Mouse (Mus musculus): ENCODE results near the gene Rbm20. TPM values are rescaled to one million over a fixed set of nuclear protein-coding genes. Genes with fewer than 3 reads are reported as not detected.

Gene Rbm20
- polyA plus RNA-seq, 1 experiment from 2014 or later, result 0.59 TPM

DNA sequence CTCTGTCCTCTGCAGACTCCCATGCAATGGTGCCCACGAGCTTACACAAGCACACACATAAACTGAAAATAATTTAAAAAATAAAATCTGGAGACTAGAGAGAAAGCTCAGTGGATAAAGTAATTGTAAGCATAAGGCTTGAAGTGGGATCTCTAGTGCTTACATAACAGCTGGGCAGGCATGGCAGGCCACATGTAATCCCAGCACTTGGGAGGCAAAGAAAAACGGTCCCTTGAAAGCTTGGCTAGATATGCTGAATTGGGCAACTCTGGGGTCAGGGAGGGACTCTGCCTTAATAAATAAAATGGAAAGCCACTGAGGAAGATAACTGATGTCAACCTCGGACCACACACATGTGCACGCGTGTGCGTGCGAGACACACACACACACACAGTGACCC lies 104.7 kb downstream of the Rbm20 start:
- no peaks in the 10 kb centered on the region for H3K9me3 ChIP-seq (ENCODE audit: low read depth, low read length)
- no peaks in the 10 kb centered on the region for H3K27me3 ChIP-seq (ENCODE audit: insufficient read depth, low read length)
- H3K4me1 ChIP-seq (ENCODE audit: insufficient read depth), result 0 out of 2 replicates have a peak, but pooled peaks cover 3% of the 10 kb centered on the region
- ATAC-seq (ENCODE audit: insufficient read depth) (peak; percentile 56), DNase-seq (peak; percentile 50)
- no peak overlapping the region for H3K4me3 ChIP-seq (ENCODE audit: low read depth, low read length)
- 71% methylated on average over 7 of the region's 7 CpGs for WGBS
- no peaks in the 10 kb centered on the region for H3K36me3 ChIP-seq (ENCODE audit: insufficient read depth)
- H3K27ac ChIP-seq (ENCODE audit: low read depth), result 0 out of 2 replicates have a peak overlapping the region, but pooled peaks have one; percentile 48
- H3K4me2 ChIP-seq, result no peak overlapping the region
- no peak overlapping the region for H3K9ac ChIP-seq
- TF ChIP-seq CTCF (IDR thresholded peaks at IDR 0.05; ENCODE audit: low read depth), result no peak

DNA sequence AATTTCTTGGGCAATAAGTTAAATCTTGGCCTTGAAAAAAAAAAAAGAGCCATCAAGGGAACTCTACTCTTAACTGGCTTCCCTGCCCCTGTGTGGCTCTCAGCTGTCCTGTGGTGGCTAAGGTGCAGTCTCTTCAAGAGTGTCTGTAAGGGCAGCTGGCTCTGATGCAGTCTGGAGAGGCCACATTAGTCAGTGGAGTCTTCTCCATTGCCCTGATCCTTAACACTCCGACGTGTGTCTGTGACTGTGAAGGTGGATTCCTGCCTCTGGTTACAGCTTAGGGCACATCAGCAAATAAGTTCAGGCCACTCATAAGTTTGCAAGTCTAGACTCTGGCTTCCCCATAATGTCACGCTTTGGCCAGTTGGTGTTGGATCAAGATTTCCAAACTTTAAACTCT lies 108.2 kb downstream of the Rbm20 start:
- Histone ChIP-seq H3K9ac (no peak overlapping the region), H3K4me3 (ENCODE audit: low read depth, low read length) (no peak overlapping the region), H3K36me3 (ENCODE audit: insufficient read depth) (no peaks in the 10 kb centered on the region), H3K9me3 (ENCODE audit: low read depth, low read length) (no peaks in the 10 kb centered on the region), H3K4me2 (no peak overlapping the region), H3K27me3 (ENCODE audit: insufficient read depth, low read length) (no peaks in the 10 kb centered on the region), H3K27ac (ENCODE audit: low read depth) (no peak overlapping the region), H3K4me1 (ENCODE audit: insufficient read depth) (0 out of 2 replicates have a peak, but pooled peaks cover 3% of the 10 kb centered on the region)
- DNase-seq, result no peak
- TF ChIP-seq CTCF (IDR thresholded peaks at IDR 0.05; ENCODE audit: low read depth), result no peak
- no peak for ATAC-seq (ENCODE audit: insufficient read depth)
- 90% methylated on average over 3 of the region's 3 CpGs for WGBS

DNA sequence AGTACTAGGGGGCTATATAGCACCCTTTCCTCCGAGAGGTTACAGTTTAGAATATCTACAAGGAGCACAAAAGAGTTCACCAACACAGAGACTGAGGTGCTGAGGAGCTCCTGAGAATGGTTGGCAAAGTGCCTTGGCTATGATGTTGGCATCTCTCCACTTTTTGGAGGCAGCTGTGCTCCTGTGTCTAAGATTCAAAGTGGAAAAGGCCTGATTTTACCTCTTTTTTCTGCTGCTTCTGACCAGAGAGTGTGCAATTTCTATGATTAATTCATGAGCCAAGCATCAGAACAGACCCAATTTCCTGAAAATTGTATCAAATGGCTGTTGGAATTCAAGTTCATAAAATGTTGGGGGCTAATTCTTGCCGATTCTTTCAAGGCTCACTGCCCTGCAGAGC lies 109.1 kb downstream of the Rbm20 start:
- TF ChIP-seq CTCF (IDR thresholded peaks at IDR 0.05; ENCODE audit: low read depth), result no peak
- no peaks in the 10 kb centered on the region for H3K36me3 ChIP-seq (ENCODE audit: insufficient read depth)
- no peaks in the 10 kb centered on the region for H3K27me3 ChIP-seq (ENCODE audit: insufficient read depth, low read length)
- no peaks in the 10 kb centered on the region for H3K9me3 ChIP-seq (ENCODE audit: low read depth, low read length)
- 0 out of 2 replicates have a peak, but pooled peaks cover 3% of the 10 kb centered on the region for H3K4me1 ChIP-seq (ENCODE audit: insufficient read depth)
- H3K4me3 ChIP-seq (ENCODE audit: low read depth, low read length), result no peak overlapping the region
- no peak overlapping the region for H3K9ac ChIP-seq
- peak; percentile 61 for DNase-seq
- 65% methylated on average over 2 of the region's 2 CpGs for WGBS
- ATAC-seq (ENCODE audit: insufficient read depth), result no peak
- H3K27ac ChIP-seq (ENCODE audit: low read depth), result peak overlapping the region; percentile 27; the same call in 1 of the 2 replicates
- no peak overlapping the region for H3K4me2 ChIP-seq

DNA sequence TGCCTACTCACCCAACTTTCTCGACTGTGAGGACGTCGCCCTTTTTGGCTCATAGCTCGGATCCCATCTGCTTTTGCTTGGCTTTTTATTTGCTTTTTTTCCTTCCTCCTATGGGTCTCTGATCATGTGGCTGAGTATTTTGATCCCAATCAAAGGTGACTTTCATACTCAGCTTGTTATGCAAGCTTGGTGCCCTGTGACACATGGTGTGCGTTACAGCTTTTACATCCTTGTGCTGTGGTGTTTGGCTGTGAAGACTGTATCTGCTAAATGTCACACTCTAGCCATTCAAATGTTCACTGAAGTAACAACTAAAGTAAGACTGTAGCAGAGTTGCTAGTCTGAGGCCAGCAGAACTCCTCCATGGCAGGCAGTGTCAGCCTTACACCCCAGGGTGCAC lies 109.7 kb downstream of the Rbm20 start:
- 76% methylated on average over 5 of the region's 5 CpGs for WGBS

DNA sequence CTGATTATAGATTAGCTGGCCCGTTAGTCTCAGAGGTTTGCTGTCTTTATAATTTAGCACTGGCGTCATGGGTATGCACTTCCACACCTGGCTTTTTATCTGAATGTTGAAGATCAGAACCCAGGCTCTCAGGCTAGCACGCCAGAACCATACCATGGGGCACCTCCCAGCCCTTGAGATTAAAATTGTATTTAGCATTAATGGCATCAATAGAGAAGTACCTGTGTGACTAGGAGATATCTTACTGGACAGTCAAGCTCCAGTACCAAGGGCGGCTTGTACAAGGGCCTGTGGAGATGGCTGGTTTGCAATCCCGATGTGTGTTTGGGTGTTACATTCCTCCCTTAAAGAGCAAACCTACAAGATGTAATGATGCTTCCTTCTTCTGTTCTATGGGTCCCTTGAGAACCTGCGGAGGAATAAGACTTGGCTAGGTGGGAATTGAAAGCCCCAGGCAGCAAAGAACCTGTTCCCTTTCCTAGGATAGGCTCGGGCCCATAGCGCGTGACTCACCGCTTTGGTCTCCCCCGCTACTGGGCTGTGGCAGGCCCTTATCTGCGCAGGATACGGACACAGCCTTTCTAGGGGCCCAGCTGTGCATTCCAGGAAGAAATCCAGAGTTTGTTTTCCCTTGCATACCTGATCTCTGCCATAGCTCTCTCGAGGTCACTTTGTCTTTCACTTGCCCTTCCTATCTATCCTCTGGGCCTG lies 111.7 kb downstream of the Rbm20 start:
- 60% methylated on average over 14 of the region's 14 CpGs for WGBS
- Histone ChIP-seq H3K9me3 (ENCODE audit: low read depth, low read length) (no peaks in the 10 kb centered on the region), H3K36me3 (ENCODE audit: insufficient read depth) (no peaks in the 10 kb centered on the region), H3K4me1 (ENCODE audit: insufficient read depth) (no peaks in the 10 kb centered on the region), H3K27me3 (ENCODE audit: insufficient read depth, low read length) (no peaks in the 10 kb centered on the region), H3K27ac (ENCODE audit: low read depth) (no peak overlapping the region), H3K9ac (no peak overlapping the region), H3K4me2 (no peak overlapping the region), H3K4me3 (ENCODE audit: low read depth, low read length) (no peak overlapping the region)
- TF ChIP-seq CTCF (IDR thresholded peaks at IDR 0.05; ENCODE audit: low read depth), result no peak
- DNase-seq, result no peak
- ATAC-seq (ENCODE audit: insufficient read depth), result no peak

More for the DNA sequence above, 109.7 kb downstream of the Rbm20 start:
- H3K27ac ChIP-seq (ENCODE audit: low read depth), result no peak overlapping the region
- no peak overlapping the region for H3K4me3 ChIP-seq (ENCODE audit: low read depth, low read length)
- DNase-seq (no peak), ATAC-seq (ENCODE audit: insufficient read depth) (no peak)
- H3K27me3 ChIP-seq (ENCODE audit: insufficient read depth, low read length), result no peaks in the 10 kb centered on the region
- H3K4me1 ChIP-seq (ENCODE audit: insufficient read depth), result 0 out of 2 replicates have a peak, but pooled peaks cover under 1% of the 10 kb centered on the region
- TF ChIP-seq CTCF (IDR thresholded peaks at IDR 0.05; ENCODE audit: low read depth), result no peak
- H3K4me2 ChIP-seq, result no peak overlapping the region
- H3K9me3 ChIP-seq (ENCODE audit: low read depth, low read length), result no peaks in the 10 kb centered on the region
- H3K9ac ChIP-seq, result no peak overlapping the region
- H3K36me3 ChIP-seq (ENCODE audit: insufficient read depth), result no peaks in the 10 kb centered on the region

DNA sequence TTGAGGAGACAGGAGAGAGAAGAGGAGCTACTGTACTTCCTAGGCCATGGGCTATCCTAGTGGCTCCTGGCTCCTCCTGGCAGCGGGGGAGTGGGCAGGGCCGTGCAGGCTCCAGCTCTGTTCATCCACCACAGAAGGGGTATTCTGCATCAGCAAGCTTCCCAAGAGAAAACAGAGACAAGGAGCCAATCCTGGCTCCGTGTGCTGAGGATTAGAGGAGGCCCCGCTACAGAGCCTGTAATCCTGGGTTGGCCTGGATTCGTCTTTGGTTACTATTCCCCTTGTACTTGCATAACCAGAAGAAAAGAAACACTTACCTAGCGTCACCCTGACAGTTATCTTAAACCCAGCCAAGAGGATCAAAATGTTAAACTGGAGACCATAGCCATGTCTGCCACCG lies 112.5 kb downstream of the Rbm20 start:
- Histone ChIP-seq H3K27me3 (ENCODE audit: insufficient read depth, low read length) (no peaks in the 10 kb centered on the region), H3K9ac (no peak overlapping the region), H3K4me2 (no peak overlapping the region), H3K4me1 (ENCODE audit: insufficient read depth) (no peaks in the 10 kb centered on the region), H3K4me3 (ENCODE audit: low read depth, low read length) (no peak overlapping the region), H3K36me3 (ENCODE audit: insufficient read depth) (no peaks in the 10 kb centered on the region), H3K9me3 (ENCODE audit: low read depth, low read length) (no peaks in the 10 kb centered on the region), H3K27ac (ENCODE audit: low read depth) (no peak overlapping the region)
- ATAC-seq (ENCODE audit: insufficient read depth) (no peak), DNase-seq (no peak)
- 74% methylated on average over 7 of the region's 7 CpGs for WGBS
- TF ChIP-seq CTCF (IDR thresholded peaks at IDR 0.05; ENCODE audit: low read depth), result no peak

DNA sequence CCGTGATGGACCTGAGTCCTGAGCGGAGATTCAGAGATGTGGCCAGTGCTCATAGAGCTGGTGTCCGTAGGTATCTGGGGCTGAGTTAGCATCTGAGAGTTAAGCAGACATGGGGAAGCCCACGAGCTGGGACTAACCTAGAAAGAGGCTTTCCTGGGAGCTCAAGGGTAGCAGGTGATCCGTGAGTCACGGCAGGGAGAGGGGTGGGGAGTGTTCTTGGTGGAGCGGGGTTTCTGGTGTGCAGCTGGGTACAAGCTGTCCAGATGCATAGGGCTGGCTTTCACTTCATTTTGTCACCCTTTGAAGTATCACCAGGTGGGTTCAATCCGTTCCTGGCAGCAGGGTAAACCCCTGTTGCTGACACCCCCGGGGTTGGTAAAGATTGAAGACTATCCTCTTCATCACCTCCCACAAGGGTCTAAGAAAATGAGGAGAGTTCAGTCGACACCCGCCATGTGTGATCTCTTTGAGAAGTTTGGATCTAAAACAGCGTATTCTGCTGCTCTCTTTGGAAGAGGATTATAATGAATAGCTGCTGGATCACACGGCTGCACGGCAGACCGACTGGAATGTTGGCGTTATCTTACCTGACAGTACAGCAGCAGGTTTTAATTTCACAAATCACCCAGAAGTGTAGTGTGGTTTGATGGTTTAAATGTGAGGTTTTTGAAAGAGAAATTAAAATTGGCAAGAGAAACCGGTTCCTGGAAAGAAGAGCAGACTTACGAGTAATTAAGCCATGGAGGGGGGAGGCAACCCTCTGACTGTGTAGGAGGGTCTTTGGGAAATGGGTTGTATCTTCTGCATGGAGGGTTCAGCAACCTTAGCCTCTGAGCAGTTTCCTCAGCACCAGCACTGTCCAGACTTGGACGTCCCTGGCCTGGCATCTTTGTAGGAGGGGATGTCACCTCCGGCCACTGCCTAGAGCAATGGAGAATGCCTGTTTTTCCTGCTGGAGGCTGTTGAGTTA lies 114.9 kb downstream of the Rbm20 start:
- H3K27me3 ChIP-seq (ENCODE audit: insufficient read depth, low read length), result no peaks in the 10 kb centered on the region
- peak overlapping the region; percentile 58; the same call in 1 of the 2 replicates for H3K27ac ChIP-seq (ENCODE audit: low read depth)
- H3K36me3 ChIP-seq (ENCODE audit: insufficient read depth), result no peaks in the 10 kb centered on the region
- H3K9ac ChIP-seq, result no peak overlapping the region
- TF ChIP-seq CTCF (IDR thresholded peaks at IDR 0.05; ENCODE audit: low read depth), result no peak
- no peak overlapping the region for H3K4me3 ChIP-seq (ENCODE audit: low read depth, low read length)
- H3K9me3 ChIP-seq (ENCODE audit: low read depth, low read length), result no peaks in the 10 kb centered on the region
- H3K4me1 ChIP-seq (ENCODE audit: insufficient read depth), result no peaks in the 10 kb centered on the region
- 42% methylated on average over 20 of the region's 20 CpGs for WGBS
- H3K4me2 ChIP-seq, result no peak overlapping the region
- DNase-seq (peak; percentile 31), ATAC-seq (ENCODE audit: insufficient read depth) (peak; percentile 50; the same call in 1 of the 2 replicates)
